Mouse (Mus musculus) forebrain, embryonic 14.5 days (tissue): ENCODE measurements around the gene Usf2. TPM values are rescaled to one million over a fixed set of nuclear protein-coding genes. Genes with fewer than 3 reads are reported as not detected.

Experiments used
- ATAC-seq: fragments of 200-750 bp; cut with Nextera tagmentation; 2 replicates; pipeline ENCODE4 v1.8.0; 2017; ENCODE audit warnings: mild to moderate bottlenecking, moderate library complexity
- DNase-seq: peaks from one replicate; pipeline ENCODE4 v3.0.0-alpha.2; 2015; ENCODE audit warnings: low spot score
- H3K27ac ChIP-seq: fragments of 300-500 bp; sonication (generic); 2 replicates; pipeline ENCODE4 v1.5.1; 2014; ENCODE audit warnings: low read depth, mild to moderate bottlenecking, control low read depth, low read length, moderate library complexity
- H3K27me3 ChIP-seq: fragments of 300-500 bp; sonication (generic); replicated peaks from 2 replicates; pipeline ENCODE4 v1.6.1; 2014; ENCODE audit warnings: low read length, control low read depth, mixed read lengths; ENCODE audit not compliant: control insufficient read depth, insufficient read depth
- H3K36me3 ChIP-seq: fragments of 300-500 bp; sonication (generic); 2 replicates; pipeline ENCODE4 v1.6.1; 2014; ENCODE audit warnings: low read length, control low read depth; ENCODE audit not compliant: control insufficient read depth, insufficient read depth
- H3K4me1 ChIP-seq: fragments of 300-500 bp; sonication (generic); 2 replicates; pipeline ENCODE4 v1.6.1; 2014; ENCODE audit warnings: antibody characterized with exemption, low read length, control low read depth; ENCODE audit not compliant: control insufficient read depth, insufficient read depth
- H3K4me2 ChIP-seq: fragments of 300-500 bp; sonication (generic); 2 replicates; pipeline ENCODE4 v1.6.1; 2014; ENCODE audit warnings: mild to moderate bottlenecking, control low read depth, low read length
- H3K4me3 ChIP-seq: fragments of 300-500 bp; sonication (generic); 2 replicates; pipeline ENCODE4 v1.5.1; 2014; ENCODE audit warnings: low read depth, low read length, control low read depth
- H3K9ac ChIP-seq: fragments of 300-500 bp; sonication (generic); 2 replicates; pipeline ENCODE4 v1.6.1; 2014; ENCODE audit warnings: mild to moderate bottlenecking, low read length, control low read depth, moderate library complexity
- H3K9me3 ChIP-seq: fragments of 300-500 bp; sonication (generic); replicated peaks from 2 replicates; pipeline ENCODE4 v1.6.1; 2016; ENCODE audit warnings: low read length, control low read depth, mixed read lengths; ENCODE audit not compliant: control insufficient read depth
- WGBS: fragments of 180-500 bp; shearing (Covaris S2); extraction: QIAGEN DNeasy Blood & Tissue Kit; methylation state at CpG from one replicate; pipeline ENCODE4 v1.1.7; 2014; 5-methylcytosine and 5-hydroxymethylcytosine counted together
- polyA plus RNA-seq: library from polyadenylated mRNA; unstranded; fragments of >200 nt; fragmentation: Nextera tagmentation; extraction: Ambion mirVana; gene quantifications from 2 replicates; pipeline ENCODE4 v1.2.1, GENCODE M21; 2014

Gene Usf2
- polyA plus RNA-seq = 20.3 and 25.0 TPM in 2 replicates

DNA sequence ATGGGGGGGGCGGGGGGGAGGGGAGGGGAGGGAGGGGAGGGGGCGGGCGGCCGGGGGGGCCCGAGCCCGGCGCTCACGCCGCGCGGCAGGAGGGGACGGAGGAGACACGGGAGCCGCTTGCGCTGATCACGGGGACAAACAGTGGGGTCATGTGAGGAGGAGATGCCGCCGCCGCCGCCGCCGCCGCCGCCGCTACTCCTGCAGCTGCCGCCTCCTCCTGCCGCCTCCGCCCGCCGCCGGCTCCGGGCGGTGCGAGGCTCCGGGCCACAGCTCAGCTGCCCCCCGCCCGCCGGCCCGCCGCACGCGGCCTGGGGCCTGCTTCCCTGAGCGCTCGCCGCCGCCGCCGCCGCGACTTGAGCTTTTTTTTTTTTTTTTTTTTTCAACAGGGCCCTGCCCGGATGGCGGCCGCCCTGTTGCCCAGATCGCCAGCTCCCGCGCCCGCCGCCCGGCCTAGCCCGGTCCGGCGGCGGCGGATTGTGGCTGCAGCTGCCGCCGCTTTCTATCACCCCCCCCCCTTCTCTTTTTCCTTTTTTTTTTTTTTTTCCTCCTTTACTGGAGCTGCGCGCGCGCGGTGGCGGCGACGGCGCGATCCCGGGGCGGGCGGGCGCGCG is at the start of gene Usf2:
Gene Usf2, minus strand, starts transcription at position 48 of the 611 bp plus-strand sequence.
- 0% methylated on average over 18 of the region's 82 CpGs for WGBS
- no peaks in the 10 kb centered on the region for H3K27me3 ChIP-seq
- H3K9ac ChIP-seq = peak within 1 kb of the TSS; percentile 94
- peak within 1 kb of the TSS; percentile 92 for H3K4me3 ChIP-seq
- H3K4me2 ChIP-seq = peak within 1 kb of the TSS; percentile 80
- peaks cover 14% of the 10 kb centered on the region for H3K4me1 ChIP-seq
- DNase-seq (peak; percentile 86), ATAC-seq (peak; percentile 68)
- no peaks in the 10 kb centered on the region for H3K9me3 ChIP-seq
- H3K27ac ChIP-seq = peak within 1 kb of the TSS; percentile 98
- H3K36me3 ChIP-seq = peaks cover 43% of the 10 kb centered on the region

GRCm38 (mm10) chr7:31002650-31003049 is 46.0 kb upstream of the Usf2 start:
- Histone ChIP-seq H3K4me2 (no peak overlapping the region), H3K9ac (no peak overlapping the region), H3K9me3 (no peaks in the 10 kb centered on the region), H3K27me3 (no peaks in the 10 kb centered on the region), H3K27ac (no peak overlapping the region), H3K4me3 (no peak overlapping the region), H3K36me3 (no peaks in the 10 kb centered on the region), H3K4me1 (no peaks in the 10 kb centered on the region)
- WGBS = 83% methylated on average over 8 of the region's 8 CpGs
- ATAC-seq = no peak
- DNase-seq = no peak

DNA sequence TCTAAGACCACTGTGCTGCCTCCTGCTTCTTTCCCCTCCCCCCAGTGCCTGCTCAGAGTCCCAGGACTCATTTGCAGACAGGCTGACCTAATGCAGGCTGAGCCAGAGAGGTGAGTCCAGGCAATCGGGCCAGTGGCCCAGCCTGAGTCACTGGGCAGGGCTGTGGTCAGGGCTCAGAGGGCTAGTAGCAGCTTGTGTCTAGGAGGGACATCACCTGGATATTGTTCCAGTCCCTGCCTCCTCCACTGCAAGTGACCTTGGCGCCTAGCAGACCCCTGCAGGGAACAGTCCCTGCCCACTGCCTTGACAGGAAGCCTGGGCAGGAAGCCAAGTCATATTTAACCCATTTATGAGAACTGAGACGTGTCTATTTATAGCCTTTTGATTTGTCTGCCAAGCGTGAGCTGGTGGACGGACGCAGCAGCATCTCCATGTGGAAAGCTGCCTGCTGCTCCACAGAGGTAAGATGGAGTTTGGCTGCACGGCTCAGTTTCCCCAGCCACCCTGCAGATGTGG is 44.0 kb upstream of the Usf2 start:
- ATAC-seq = no peak
- no peak overlapping the region for H3K4me2 ChIP-seq
- H3K9me3 ChIP-seq = no peaks in the 10 kb centered on the region
- DNase-seq = peak; percentile 47
- no peaks in the 10 kb centered on the region for H3K27me3 ChIP-seq
- H3K4me1 ChIP-seq = no peaks in the 10 kb centered on the region
- no peak overlapping the region for H3K4me3 ChIP-seq
- H3K36me3 ChIP-seq = no peaks in the 10 kb centered on the region
- no peak overlapping the region for H3K9ac ChIP-seq
- H3K27ac ChIP-seq = no peak overlapping the region
- WGBS = 45% methylated on average over 7 of the region's 7 CpGs

GRCm38 (mm10) chr7:30996491-30996890 is 39.9 kb upstream of the Usf2 start:
- H3K4me1 ChIP-seq = no peaks in the 10 kb centered on the region
- ATAC-seq = no peak
- H3K9ac ChIP-seq = no peak overlapping the region
- H3K4me3 ChIP-seq = no peak overlapping the region
- H3K27ac ChIP-seq = no peak overlapping the region
- WGBS = 92% methylated on average over 2 of the region's 2 CpGs
- H3K36me3 ChIP-seq = no peaks in the 10 kb centered on the region
- H3K9me3 ChIP-seq = no peaks in the 10 kb centered on the region
- no peak overlapping the region for H3K4me2 ChIP-seq
- no peak for DNase-seq
- H3K27me3 ChIP-seq = no peaks in the 10 kb centered on the region

DNA sequence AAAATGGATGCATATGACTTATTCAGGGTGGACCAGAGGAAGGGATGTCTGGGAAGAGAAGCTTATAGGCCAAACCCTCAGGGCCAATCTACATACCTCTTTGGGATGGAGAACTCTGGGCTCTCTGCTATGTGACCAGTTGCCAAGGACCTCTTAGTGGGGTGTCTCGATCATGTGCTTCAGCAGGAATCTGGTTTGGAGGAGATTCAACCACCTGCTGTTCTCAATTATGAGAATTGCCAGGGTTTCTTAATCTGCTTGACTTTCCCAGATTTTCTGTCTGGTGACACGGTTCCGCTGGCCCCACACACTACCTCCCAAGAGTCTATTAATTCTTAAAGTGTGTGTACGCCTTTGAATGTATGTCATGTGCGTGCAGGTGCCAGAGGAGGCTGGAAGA is 37.4 kb upstream of the Usf2 start:
- DNase-seq (no peak), ATAC-seq (no peak)
- Histone ChIP-seq H3K27ac (no peak overlapping the region), H3K4me2 (no peak overlapping the region), H3K9me3 (no peaks in the 10 kb centered on the region), H3K4me3 (no peak overlapping the region), H3K27me3 (no peaks in the 10 kb centered on the region), H3K9ac (no peak overlapping the region), H3K4me1 (no peaks in the 10 kb centered on the region), H3K36me3 (no peaks in the 10 kb centered on the region)
- 84% methylated on average over 5 of the region's 5 CpGs for WGBS

- ATAC-seq (no peak), DNase-seq (no peak)
- no peak overlapping the region for H3K4me3 ChIP-seq
- WGBS = 89% methylated on average over 5 of the region's 5 CpGs
- no peak overlapping the region for H3K27ac ChIP-seq
- H3K9ac ChIP-seq = no peak overlapping the region
- H3K27me3 ChIP-seq = no peaks in the 10 kb centered on the region
- H3K4me1 ChIP-seq = no peaks in the 10 kb centered on the region
- no peaks in the 10 kb centered on the region for H3K9me3 ChIP-seq
- H3K4me2 ChIP-seq = no peak overlapping the region
- H3K36me3 ChIP-seq = no peaks in the 10 kb centered on the region
Observed at GRCm38 (mm10) chr7:30992148-30992547, 35.5 kb upstream of the Usf2 start.

GRCm38 (mm10) chr7:30988519-30989162 is 32.0 kb upstream of the Usf2 start:
- 92% methylated on average over 4 of the region's 4 CpGs for WGBS
- ATAC-seq = no peak

DNA sequence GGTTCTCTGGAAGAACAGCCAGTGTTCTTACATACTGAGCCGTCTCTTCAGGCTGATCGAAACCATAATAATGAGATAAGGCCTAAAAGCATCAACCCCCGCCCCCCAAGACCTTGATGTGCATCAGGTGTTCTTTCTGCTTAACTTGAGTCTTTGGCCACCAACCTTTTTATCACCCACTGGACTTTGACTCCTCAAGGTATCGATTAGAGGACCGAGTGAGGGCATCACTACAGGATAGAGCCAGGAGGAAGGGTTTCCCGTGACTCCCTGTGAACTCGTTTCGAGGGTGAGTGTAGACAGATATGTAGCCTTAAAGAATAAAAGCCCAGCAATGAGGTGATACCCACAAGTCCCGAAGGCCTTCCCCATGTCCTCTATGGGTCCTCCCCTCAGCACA is 28.8 kb upstream of the Usf2 start:
- DNase-seq = no peak
- no peaks in the 10 kb centered on the region for H3K4me1 ChIP-seq
- H3K27me3 ChIP-seq = no peaks in the 10 kb centered on the region
- no peaks in the 10 kb centered on the region for H3K36me3 ChIP-seq
- no peak overlapping the region for H3K27ac ChIP-seq
- no peak overlapping the region for H3K4me2 ChIP-seq
- no peak overlapping the region for H3K9ac ChIP-seq
- H3K9me3 ChIP-seq = no peaks in the 10 kb centered on the region
- 88% methylated on average over 9 of the region's 9 CpGs for WGBS
- no peak overlapping the region for H3K4me3 ChIP-seq
- no peak for ATAC-seq

More at GRCm38 (mm10) chr7:30988519-30989162, 32.0 kb upstream of the Usf2 start:
- DNase-seq = no peak
- Histone ChIP-seq H3K36me3 (no peaks in the 10 kb centered on the region), H3K27me3 (no peaks in the 10 kb centered on the region), H3K9me3 (no peaks in the 10 kb centered on the region), H3K4me1 (no peaks in the 10 kb centered on the region), H3K27ac (no peak overlapping the region), H3K4me2 (no peak overlapping the region), H3K4me3 (no peak overlapping the region), H3K9ac (no peak overlapping the region)

DNA sequence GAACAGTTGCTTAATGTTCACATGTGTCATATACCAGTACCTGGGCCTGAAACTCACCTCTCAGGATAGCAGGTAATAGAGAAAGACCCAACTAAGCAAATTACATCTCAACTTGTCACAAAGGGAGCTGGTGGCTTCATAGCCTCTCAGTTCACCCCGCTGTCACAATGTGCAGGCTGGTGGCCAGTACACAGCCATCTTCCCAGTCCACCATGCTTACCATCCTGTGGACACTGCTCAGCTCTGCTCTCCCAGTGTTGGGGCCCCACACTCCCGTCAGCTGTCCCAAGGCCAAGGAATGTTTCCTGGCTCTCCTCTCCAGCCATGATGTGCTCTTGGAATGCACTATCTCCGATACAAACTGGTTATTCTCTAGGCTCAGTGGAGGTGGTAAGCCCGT is 25.1 kb upstream of the Usf2 start:
- Histone ChIP-seq H3K4me2 (no peak overlapping the region), H3K36me3 (no peaks in the 10 kb centered on the region), H3K9ac (no peak overlapping the region), H3K4me1 (no peaks in the 10 kb centered on the region), H3K27ac (no peak overlapping the region), H3K9me3 (no peaks in the 10 kb centered on the region), H3K4me3 (no peak overlapping the region), H3K27me3 (no peaks in the 10 kb centered on the region)
- DNase-seq (no peak), ATAC-seq (no peak)
- 91% methylated on average over 4 of the region's 4 CpGs for WGBS
